Mouse (Mus musculus) heart, embryonic 13.5 days (tissue): ENCODE measurements at regions not wholly inside any gene's neighbourhood (a gene's known extent, or its start where the extent isn't known, plus 50 kb on each side); places are given as distances from the start of the nearest gene placed in this dataset.

Source experiments
- ATAC-seq: fragments of 200-750 bp; cut with Nextera tagmentation; 2 replicates; pipeline ENCODE4 v1.8.0; 2017; ENCODE audit warnings: moderate TSS enrichment; ENCODE audit not compliant: insufficient number of reproducible peaks, low FRiP score, low TSS enrichment; ENCODE audit errors: extremely low read depth
- H3K27ac ChIP-seq: fragments of 300-500 bp; sonication (generic); replicated peaks from 2 replicates; pipeline ENCODE4 v1.5.1; 2015; ENCODE audit warnings: moderate library complexity, mild to moderate bottlenecking, inconsistent platforms
- H3K27me3 ChIP-seq: fragments of 300-500 bp; sonication (generic); replicated peaks from 2 replicates; pipeline ENCODE4 v1.6.1; 2015; ENCODE audit warnings: mild to moderate bottlenecking, inconsistent platforms
- H3K36me3 ChIP-seq: fragments of 300-500 bp; sonication (generic); 2 replicates; pipeline ENCODE4 v1.6.1; 2015; ENCODE audit warnings: mild to moderate bottlenecking, inconsistent platforms
- H3K4me1 ChIP-seq: fragments of 300-500 bp; sonication (generic); 2 replicates; pipeline ENCODE4 v1.6.1; 2015; ENCODE audit warnings: inconsistent platforms
- H3K4me2 ChIP-seq: fragments of 300-500 bp; sonication (generic); 2 replicates; pipeline ENCODE4 v1.6.1; 2015; ENCODE audit warnings: inconsistent platforms, mild to moderate bottlenecking, moderate library complexity
- H3K4me3 ChIP-seq: fragments of 300-500 bp; sonication (generic); 2 replicates; pipeline ENCODE4 v1.5.1; 2015; ENCODE audit warnings: moderate library complexity, mild to moderate bottlenecking, inconsistent platforms
- H3K9ac ChIP-seq: fragments of 300-500 bp; sonication (generic); 2 replicates; pipeline ENCODE4 v1.6.1; 2015; ENCODE audit warnings: inconsistent platforms, mild to moderate bottlenecking, moderate library complexity
- H3K9me3 ChIP-seq: fragments of 300-500 bp; sonication (generic); 2 replicates; pipeline ENCODE4 v1.6.1; 2016; ENCODE audit warnings: inconsistent platforms
- WGBS: fragments of 180-500 bp; shearing (Covaris S2); methylation state at CpG from one replicate; pipeline ENCODE4 v1.1.7; 2015; ENCODE audit warnings: mixed read lengths; 5-methylcytosine and 5-hydroxymethylcytosine counted together

DNA sequence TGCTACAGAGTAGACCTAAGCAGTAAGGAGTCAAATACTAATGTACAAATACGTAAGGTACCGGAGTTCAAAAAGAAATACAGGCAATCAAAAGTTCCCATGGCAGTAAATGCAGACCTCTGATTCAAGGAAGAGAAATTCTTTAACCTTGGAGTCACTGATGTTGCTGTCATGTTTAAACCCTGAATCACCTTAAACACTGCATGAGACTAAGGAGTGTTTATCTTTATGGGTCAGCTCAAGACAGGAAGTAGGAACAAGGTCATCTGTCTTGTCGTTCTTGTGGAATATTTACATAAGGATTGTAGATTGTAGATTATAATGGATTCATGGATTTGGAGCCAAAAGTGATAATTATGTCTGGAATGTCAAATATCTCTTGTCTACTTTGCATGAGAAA lies 1708.7 kb upstream of the Slc10a2 start:
- WGBS, result 42% methylated on average over 3 of the region's 3 CpGs
- H3K9ac ChIP-seq, result no peak overlapping the region
- H3K4me3 ChIP-seq, result no peak overlapping the region
- H3K4me1 ChIP-seq, result no peaks in the 10 kb centered on the region; the same call in 1 of the 2 replicates
- H3K4me2 ChIP-seq, result no peak overlapping the region
- ATAC-seq, result no peak
- H3K27ac ChIP-seq, result no peak overlapping the region
- H3K9me3 ChIP-seq, result no peaks in the 10 kb centered on the region
- no peaks in the 10 kb centered on the region for H3K36me3 ChIP-seq
- H3K27me3 ChIP-seq, result no peaks in the 10 kb centered on the region

DNA sequence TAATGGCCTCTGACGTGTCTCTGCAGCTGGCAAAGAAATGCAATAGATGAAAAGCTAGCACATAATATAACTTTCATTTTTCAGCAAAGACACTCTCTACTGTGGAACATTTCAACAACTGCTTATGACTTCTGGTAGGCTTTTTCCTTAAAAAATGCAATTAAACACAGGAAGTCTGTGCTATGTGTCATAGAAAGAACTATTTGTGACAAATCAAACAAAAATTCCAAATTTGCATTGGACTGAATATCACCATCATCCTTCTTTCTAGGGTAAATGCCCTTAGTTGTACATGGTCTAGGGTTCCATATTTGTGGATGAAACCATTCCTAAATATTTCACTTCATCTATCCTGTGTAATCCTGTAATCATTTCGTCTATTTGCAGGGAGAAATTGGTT lies 1702.0 kb upstream of the Slc10a2 start:
- H3K4me1 ChIP-seq, result no peaks in the 10 kb centered on the region
- no peak overlapping the region for H3K27ac ChIP-seq
- H3K36me3 ChIP-seq, result no peaks in the 10 kb centered on the region
- no peak overlapping the region for H3K4me2 ChIP-seq
- no peak for ATAC-seq
- H3K9ac ChIP-seq, result no peak overlapping the region
- H3K27me3 ChIP-seq, result no peaks in the 10 kb centered on the region
- WGBS, result 56% methylated on average over 2 of the region's 2 CpGs
- no peak overlapping the region for H3K4me3 ChIP-seq
- no peaks in the 10 kb centered on the region for H3K9me3 ChIP-seq

DNA sequence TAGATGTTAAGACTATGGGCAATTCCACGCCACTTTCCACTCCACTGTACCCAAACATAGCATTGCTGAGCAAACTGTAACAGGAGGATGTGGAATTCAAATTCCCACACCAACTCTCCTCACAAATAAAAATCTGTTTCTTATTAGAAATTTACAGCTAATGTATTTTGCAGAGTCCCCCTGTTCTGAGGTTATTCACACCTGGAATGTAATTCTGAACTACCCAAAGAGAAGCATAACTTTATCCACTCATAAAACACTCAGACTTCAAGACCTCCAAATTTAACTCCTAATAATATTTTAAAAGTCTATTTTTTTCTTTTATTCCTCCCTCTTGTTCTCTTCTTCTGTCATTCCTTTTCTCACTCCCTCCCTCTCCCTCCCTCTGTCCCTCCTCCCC lies 1698.0 kb upstream of the Slc10a2 start:
- Histone ChIP-seq H3K4me1 (no peaks in the 10 kb centered on the region), H3K36me3 (no peaks in the 10 kb centered on the region), H3K4me2 (no peak overlapping the region), H3K9ac (no peak overlapping the region), H3K4me3 (no peak overlapping the region), H3K27ac (no peak overlapping the region), H3K27me3 (no peaks in the 10 kb centered on the region), H3K9me3 (no peaks in the 10 kb centered on the region)
- 62% methylated on average over 1 of the region's 1 CpGs for WGBS
- no peak for ATAC-seq

DNA sequence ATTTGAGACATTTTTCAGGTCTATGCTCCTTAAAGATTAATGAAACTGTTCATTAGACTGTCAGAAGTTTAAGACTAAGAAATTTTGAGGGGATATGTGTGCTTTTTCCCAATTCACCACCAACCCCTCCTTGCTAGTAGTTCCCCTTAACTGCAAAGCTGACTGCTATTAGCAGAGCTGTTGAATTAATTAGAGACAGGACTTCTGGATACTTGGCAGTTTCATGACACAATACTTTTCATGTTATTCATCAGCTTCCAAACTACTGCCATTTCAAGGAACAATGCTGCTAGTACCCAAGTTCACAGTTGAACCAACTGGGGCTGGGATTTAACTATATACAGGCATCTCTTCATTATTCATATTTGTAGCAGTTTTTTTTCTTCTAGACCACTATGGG lies 1695.9 kb upstream of the Slc10a2 start:
- Histone ChIP-seq H3K27ac (no peak overlapping the region), H3K9me3 (no peaks in the 10 kb centered on the region), H3K9ac (no peak overlapping the region), H3K4me3 (no peak overlapping the region), H3K27me3 (no peaks in the 10 kb centered on the region), H3K4me2 (no peak overlapping the region), H3K36me3 (no peaks in the 10 kb centered on the region), H3K4me1 (no peaks in the 10 kb centered on the region)
- ATAC-seq, result no peak

DNA sequence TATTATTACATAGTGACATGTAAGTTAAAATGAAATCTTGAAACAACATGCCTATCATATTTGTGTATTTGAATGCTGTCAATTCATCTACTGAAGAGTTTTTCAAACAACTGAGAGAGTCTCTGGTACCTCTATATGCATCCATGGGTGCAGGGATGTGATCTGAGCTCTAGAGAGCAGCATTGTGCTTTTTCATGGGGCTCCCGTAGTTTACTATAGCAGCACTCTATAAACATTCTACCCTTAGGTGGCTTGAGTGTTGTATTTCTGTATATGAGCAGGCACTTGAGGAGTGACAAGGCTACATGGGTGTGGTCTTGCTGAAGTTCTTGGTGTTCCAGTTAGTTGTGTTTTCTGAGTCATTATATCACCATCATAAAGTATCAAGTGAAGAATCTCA lies 1683.9 kb upstream of the Slc10a2 start:
- WGBS, result 56% methylated on average over 1 of the region's 1 CpGs
- Histone ChIP-seq H3K9ac (no peak overlapping the region), H3K36me3 (no peaks in the 10 kb centered on the region), H3K27me3 (no peaks in the 10 kb centered on the region), H3K9me3 (no peaks in the 10 kb centered on the region), H3K27ac (no peak overlapping the region), H3K4me3 (no peak overlapping the region), H3K4me2 (no peak overlapping the region), H3K4me1 (no peaks in the 10 kb centered on the region)
- ATAC-seq, result no peak

DNA sequence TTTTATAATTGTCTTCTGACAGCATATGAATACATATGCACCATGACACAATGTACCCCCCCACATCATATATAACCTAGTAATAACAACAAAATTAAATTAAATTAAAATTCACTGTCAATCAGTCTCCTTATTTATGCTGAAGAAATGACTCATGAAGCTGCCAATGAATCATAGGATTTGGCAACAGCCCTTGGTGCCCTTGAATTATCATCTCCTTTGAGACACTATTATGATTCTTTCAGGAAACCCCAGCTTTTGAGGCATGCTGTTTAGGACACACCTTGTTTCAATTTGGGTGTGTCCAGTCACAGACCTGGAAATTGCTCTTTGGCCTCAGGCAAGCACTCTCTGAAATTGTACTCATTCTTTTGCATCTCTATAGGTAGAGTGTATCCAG lies 1675.8 kb upstream of the Slc10a2 start:
- H3K4me2 ChIP-seq, result no peak overlapping the region
- no peak for ATAC-seq
- H3K4me3 ChIP-seq, result no peak overlapping the region
- H3K27me3 ChIP-seq, result no peaks in the 10 kb centered on the region
- no peak overlapping the region for H3K9ac ChIP-seq
- no peaks in the 10 kb centered on the region for H3K36me3 ChIP-seq
- H3K4me1 ChIP-seq, result no peaks in the 10 kb centered on the region
- no peaks in the 10 kb centered on the region for H3K9me3 ChIP-seq
- H3K27ac ChIP-seq, result no peak overlapping the region

DNA sequence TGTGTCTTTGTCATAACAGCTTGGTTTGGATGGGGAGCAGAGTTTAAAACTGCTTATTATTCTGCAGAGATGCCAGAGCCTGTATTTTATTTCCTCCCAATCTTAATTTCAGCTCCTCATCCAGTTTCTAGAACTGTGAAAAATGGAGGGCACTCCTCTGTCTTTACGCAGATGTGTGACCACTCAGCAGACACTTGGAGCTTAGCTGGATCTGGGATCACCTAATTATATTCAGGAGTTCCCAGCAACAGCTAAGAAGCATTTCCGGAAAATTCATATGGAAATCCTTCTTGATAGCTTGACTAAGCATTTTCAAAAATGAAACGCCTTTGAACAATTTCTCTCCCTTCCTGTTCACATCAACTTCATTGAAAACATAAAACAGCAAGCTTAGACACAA lies 1670.0 kb upstream of the Slc10a2 start:
- Histone ChIP-seq H3K4me1 (no peaks in the 10 kb centered on the region), H3K27me3 (no peaks in the 10 kb centered on the region), H3K27ac (no peak overlapping the region), H3K36me3 (no peaks in the 10 kb centered on the region), H3K4me2 (no peak overlapping the region), H3K4me3 (no peak overlapping the region), H3K9me3 (no peaks in the 10 kb centered on the region), H3K9ac (no peak overlapping the region)
- no peak for ATAC-seq
- WGBS, result 79% methylated on average over 3 of the region's 3 CpGs

DNA sequence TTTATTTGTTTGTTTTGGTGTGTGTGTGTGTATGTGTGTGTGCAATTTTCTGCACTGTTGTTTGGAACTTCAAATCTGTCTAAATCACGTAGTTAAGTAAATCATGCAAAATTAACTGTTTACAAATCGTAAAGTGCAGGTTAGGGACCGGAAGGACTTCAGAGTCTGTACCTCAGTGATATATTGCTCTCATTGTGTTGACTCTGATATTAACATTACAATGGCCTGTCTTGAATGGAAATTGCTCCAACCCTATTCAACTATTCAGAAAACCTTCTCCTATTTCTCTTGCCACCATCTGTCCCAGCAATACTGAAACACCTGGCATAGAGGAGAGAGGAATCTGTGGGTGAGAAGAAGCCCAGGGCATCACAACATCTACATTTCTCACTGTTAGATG lies 1624.4 kb upstream of the Slc10a2 start:
- H3K36me3 ChIP-seq, result no peaks in the 10 kb centered on the region
- no peaks in the 10 kb centered on the region for H3K9me3 ChIP-seq
- ATAC-seq, result no peak
- no peak overlapping the region for H3K4me3 ChIP-seq
- no peak overlapping the region for H3K9ac ChIP-seq
- H3K4me1 ChIP-seq, result no peaks in the 10 kb centered on the region
- no peak overlapping the region for H3K4me2 ChIP-seq
- H3K27ac ChIP-seq, result no peak overlapping the region
- 87% methylated on average over 3 of the region's 3 CpGs for WGBS
- H3K27me3 ChIP-seq, result no peaks in the 10 kb centered on the region

DNA sequence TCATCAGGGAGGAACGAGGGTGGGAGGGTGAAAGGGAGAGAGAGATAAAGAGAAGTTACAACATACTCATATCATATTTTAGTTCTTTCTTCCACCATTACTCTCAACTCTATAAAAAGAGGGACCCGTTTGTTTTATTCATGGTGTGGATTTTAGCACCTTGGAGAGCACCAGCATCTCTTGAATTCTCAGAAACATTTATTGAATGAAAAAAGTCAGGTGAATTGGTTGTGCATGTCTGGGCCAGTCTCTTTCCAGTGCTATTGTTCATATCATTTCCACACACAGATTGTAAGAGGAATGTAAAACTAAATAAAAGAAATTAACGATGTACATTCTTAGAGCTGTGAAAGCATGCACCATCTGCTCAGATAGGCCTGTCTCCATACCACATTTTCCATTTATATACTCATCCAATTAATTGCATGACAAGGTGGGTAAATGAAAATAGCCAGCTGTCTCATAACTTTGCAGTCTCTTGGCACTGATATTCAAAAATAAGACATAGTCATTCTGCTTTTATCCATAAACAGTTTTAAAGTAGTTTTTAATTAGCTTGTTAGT lies 1603.8 kb upstream of the Slc10a2 start:
- no peaks in the 10 kb centered on the region for H3K36me3 ChIP-seq
- ATAC-seq, result no peak
- H3K27ac ChIP-seq, result no peak overlapping the region
- no peaks in the 10 kb centered on the region for H3K9me3 ChIP-seq
- no peaks in the 10 kb centered on the region for H3K27me3 ChIP-seq
- H3K4me2 ChIP-seq, result no peak overlapping the region
- H3K4me3 ChIP-seq, result no peak overlapping the region
- no peaks in the 10 kb centered on the region for H3K4me1 ChIP-seq
- WGBS, result 52% methylated on average over 3 of the region's 3 CpGs
- H3K9ac ChIP-seq, result no peak overlapping the region

DNA sequence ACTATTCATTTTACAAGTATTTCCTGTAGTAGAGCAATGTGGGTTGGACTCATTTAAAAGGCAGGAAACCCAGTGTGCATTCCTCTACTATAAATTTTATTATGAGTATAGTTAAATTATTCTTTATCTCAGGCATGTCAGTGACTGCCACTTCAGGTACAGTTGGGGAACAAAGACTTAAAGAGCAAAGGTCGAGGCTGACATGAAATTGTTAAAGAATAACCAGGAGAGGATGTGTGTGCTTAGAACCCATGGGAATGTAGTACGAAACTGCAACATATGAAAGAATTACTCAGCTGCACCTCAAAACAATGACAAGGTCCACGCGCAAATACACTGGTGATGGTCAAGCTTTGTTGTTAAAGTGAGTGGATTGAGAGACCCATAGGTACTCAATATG lies 1583.4 kb upstream of the Slc10a2 start:
- Histone ChIP-seq H3K27ac (no peak overlapping the region), H3K36me3 (no peaks in the 10 kb centered on the region), H3K4me1 (no peaks in the 10 kb centered on the region), H3K4me3 (no peak overlapping the region), H3K9ac (no peak overlapping the region), H3K9me3 (no peaks in the 10 kb centered on the region), H3K4me2 (no peak overlapping the region), H3K27me3 (no peaks in the 10 kb centered on the region)
- 75% methylated on average over 4 of the region's 4 CpGs for WGBS
- ATAC-seq, result no peak

DNA sequence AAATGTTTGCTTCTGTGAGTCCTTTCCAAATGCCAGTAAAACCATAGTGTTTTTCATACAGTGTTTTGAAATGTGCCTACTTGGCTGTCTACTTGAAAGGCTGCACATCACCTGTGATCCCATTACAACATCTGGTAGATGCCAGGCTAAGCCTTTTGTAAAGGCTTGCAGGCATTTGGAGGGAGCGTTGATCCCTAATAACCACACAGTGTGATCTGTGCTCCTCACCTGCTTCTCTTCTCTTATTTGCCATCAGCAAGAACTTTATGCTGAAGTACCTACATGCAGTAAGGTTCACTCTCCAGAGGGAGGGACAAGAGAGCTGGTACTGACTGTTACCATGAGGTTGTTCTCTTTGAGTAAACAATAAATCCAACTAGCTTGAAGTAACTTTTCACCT lies 1553.7 kb upstream of the Slc10a2 start:
- Histone ChIP-seq H3K36me3 (no peaks in the 10 kb centered on the region), H3K27me3 (no peaks in the 10 kb centered on the region), H3K4me2 (no peak overlapping the region), H3K4me3 (no peak overlapping the region), H3K27ac (no peak overlapping the region), H3K4me1 (0 out of 2 replicates have a peak, but pooled peaks cover 3% of the 10 kb centered on the region), H3K9me3 (no peaks in the 10 kb centered on the region), H3K9ac (no peak overlapping the region)
- 88% methylated on average over 1 of the region's 1 CpGs for whole genome bisulfite sequencing
- ATAC-seq, result no peak

DNA sequence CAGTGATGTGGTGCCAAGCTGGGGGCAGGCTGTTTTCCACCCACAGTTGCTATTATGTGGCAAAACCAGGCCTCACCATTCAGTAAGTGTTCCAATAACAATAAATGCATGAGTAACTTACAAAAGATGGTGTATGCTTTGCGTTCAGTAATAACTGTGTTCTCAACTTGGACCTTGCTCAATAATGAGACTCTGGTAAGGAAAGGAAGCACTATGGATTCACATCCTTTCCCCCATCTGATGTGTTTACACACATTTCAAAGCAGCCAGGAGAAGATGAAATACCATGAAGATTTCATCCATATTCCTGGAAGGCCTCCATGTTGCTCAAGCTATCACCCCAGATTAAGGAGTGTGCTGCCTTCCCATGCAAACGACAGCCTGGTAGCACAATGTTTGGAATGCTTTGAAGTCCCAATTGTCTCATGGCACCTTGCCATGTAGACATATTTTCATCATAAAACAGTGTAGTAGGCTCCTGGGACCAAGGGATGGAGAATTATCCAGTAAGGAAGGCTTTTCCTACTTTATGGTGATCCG lies 1552.4 kb upstream of the Slc10a2 start:
- ATAC-seq, result no peak
- H3K9me3 ChIP-seq, result no peaks in the 10 kb centered on the region
- H3K4me3 ChIP-seq, result no peak overlapping the region
- H3K27ac ChIP-seq, result no peak overlapping the region
- no peak overlapping the region for H3K9ac ChIP-seq
- no peaks in the 10 kb centered on the region for H3K27me3 ChIP-seq
- WGBS, result 59% methylated on average over 3 of the region's 3 CpGs
- H3K4me1 ChIP-seq, result 0 out of 2 replicates have a peak, but pooled peaks cover 3% of the 10 kb centered on the region
- no peaks in the 10 kb centered on the region for H3K36me3 ChIP-seq
- H3K4me2 ChIP-seq, result no peak overlapping the region
